Comparison of ENCODE assay signal across 12 mouse cellular contexts in genomic region chr2:165456710-165457109, GRCm38 (mm10). TPM values are rescaled to one million over a fixed set of nuclear protein-coding genes. Genes with fewer than 3 reads are reported as not detected.
DNase-seq lines count a peak whose midpoint lies in the region; ATAC-seq lines count a peak whose summit lies in the region.
"Had no signal": no experiment of that assay in that cellular context is flagged by ENCODE, and none has a peak within 500 bp of the region (broad histone marks: within the 10 kb centered on the region; RNA-seq: fewer than 3 reads in every experiment).

No protein-coding gene starts in this region.

- H3K27me3 ChIP-seq in embryonic facial prominence, embryonic 10.5 days (replicated peaks; ENCODE audit: low read depth, poor library complexity, severe bottlenecking), result no peaks in the 10 kb centered on the region
- H3K27me3 ChIP-seq in forebrain, embryonic 11.5 days (ENCODE audit: control insufficient read depth, insufficient read depth, low read length), result no peaks in the 10 kb centered on the region
- H3K27me3 ChIP-seq: limb, embryonic 13.5 days had no signal

- H3K36me3 ChIP-seq in embryonic facial prominence, embryonic 10.5 days (replicated peaks), result no peaks in the 10 kb centered on the region
- H3K36me3 ChIP-seq in forebrain, embryonic 11.5 days (ENCODE audit: control insufficient read depth, insufficient read depth, low read length), result no peaks in the 10 kb centered on the region
- H3K36me3 ChIP-seq: forebrain, embryonic 12.5 days; limb, embryonic 13.5 days had no signal

- H3K4me3 ChIP-seq in embryonic facial prominence, embryonic 10.5 days, result no peak overlapping the region
- H3K4me3 ChIP-seq in forebrain, embryonic 11.5 days (ENCODE audit: low read depth, low read length), result no peak overlapping the region
- H3K4me3 ChIP-seq: forebrain, embryonic 12.5 days; limb, embryonic 13.5 days had no signal

- no peak overlapping the region for H3K27ac ChIP-seq in embryonic facial prominence, embryonic 10.5 days (replicated peaks)
- H3K27ac ChIP-seq in forebrain, embryonic 11.5 days (ENCODE audit: low read depth, low read length), result no peak overlapping the region
- H3K27ac ChIP-seq: forebrain, embryonic 12.5 days; limb, embryonic 13.5 days had no signal

- peaks cover 33% of the 10 kb centered on the region for H3K4me1 ChIP-seq in embryonic facial prominence, embryonic 10.5 days
- H3K4me1 ChIP-seq in forebrain, embryonic 11.5 days (replicated peaks; ENCODE audit: control insufficient read depth, insufficient read depth, low read length), result peaks cover 3% of the 10 kb centered on the region; the same call in 1 of the 2 replicates

- H3K4me2 ChIP-seq in forebrain, embryonic 11.5 days (ENCODE audit: low read depth, low read length, severe bottlenecking), result no peak overlapping the region
- H3K4me2 ChIP-seq: forebrain, embryonic 12.5 days; limb, embryonic 13.5 days had no signal

- WGBS in embryonic facial prominence, embryonic 10.5 days, result 55% methylated on average over 2 of the region's 2 CpGs
- 63% methylated on average over 2 of the region's 2 CpGs for WGBS in forebrain, embryonic 11.5 days

- no peak for ATAC-seq in forebrain, embryonic 11.5 days (replicated peaks; ENCODE audit: low FRiP score)
- ATAC-seq: intestine, embryonic 16.5 days had no signal

- DNase-seq in thymus, postnatal 0 days (ENCODE audit: low spot score), result peak; percentile 48
- DNase-seq in thymus, postnatal 36 days, result no peak
- DNase-seq in R1 (ENCODE audit: low read depth, low spot score), result peak; percentile 64
- peak; percentile 41 for DNase-seq in embryonic facial prominence, embryonic 10.5 days (ENCODE audit: low spot score)
- DNase-seq in thymus, postnatal 4 days, result peak; percentile 39
- DNase-seq in forebrain, embryonic 11.5 days (ENCODE audit: low spot score), result no peak
- DNase-seq in layer of hippocampus, postnatal 14 days (ENCODE audit: low spot score in 2 of 2), result no peak

- no peaks in the 10 kb centered on the region for H3K9me3 ChIP-seq in embryonic facial prominence, embryonic 10.5 days
- H3K9me3 ChIP-seq in forebrain, embryonic 11.5 days (ENCODE audit: control insufficient read depth, low read length), result no peaks in the 10 kb centered on the region
- H3K9me3 ChIP-seq: forebrain, embryonic 12.5 days; limb, embryonic 13.5 days had no signal

- no peak overlapping the region for H3K9ac ChIP-seq in forebrain, embryonic 11.5 days (ENCODE audit: low read length)
- H3K9ac ChIP-seq: forebrain, embryonic 12.5 days; limb, embryonic 13.5 days had no signal

RNA-seq across cellular contexts. Expression of gene Slc13a3, which starts 16.3 kb away (rescaled TPM):
- 0.41 and 0.53 TPM in 2 replicates for polyA plus RNA-seq in thymus, postnatal 0 days (2015; fragmentation: Nextera tagmentation; extraction: Ambion mirVana)
- polyA plus RNA-seq in embryonic facial prominence, embryonic 10.5 days (2016; fragmentation: Nextera tagmentation; extraction: Ambion mirVana), result 0.40 and 0.44 TPM in 2 replicates
- 1.9 and 2.5 TPM in 2 replicates for polyA plus RNA-seq in forebrain, embryonic 11.5 days (2014; fragmentation: Nextera tagmentation; extraction: Ambion mirVana)
- 10 to 100 TPM; 13.0 to 19.6 TPM for total RNA-seq in layer of hippocampus, postnatal 14 days (2021)

RNA-seq across cellular contexts. Expression of gene Trp53rka, which starts 36.4 kb away (rescaled TPM):
- 27.3 and 27.4 TPM in 2 replicates for polyA plus RNA-seq in thymus, postnatal 0 days (2015; fragmentation: Nextera tagmentation; extraction: Ambion mirVana)
- polyA plus RNA-seq in embryonic facial prominence, embryonic 10.5 days (2016; fragmentation: Nextera tagmentation; extraction: Ambion mirVana), result 57.1 and 59.5 TPM in 2 replicates
- polyA plus RNA-seq in forebrain, embryonic 11.5 days (2014; fragmentation: Nextera tagmentation; extraction: Ambion mirVana), result 53.1 and 58.9 TPM in 2 replicates
- total RNA-seq in layer of hippocampus, postnatal 14 days (2021), result 10 to 100 TPM; 16.8 to 19.9 TPM

RNA-seq across cellular contexts. Expression of gene Slc2a10, which starts 46.9 kb away (rescaled TPM):
- 0.38 and 0.50 TPM in 2 replicates for polyA plus RNA-seq in thymus, postnatal 0 days (2015; fragmentation: Nextera tagmentation; extraction: Ambion mirVana)
- 3.9 and 5.5 TPM in 2 replicates for polyA plus RNA-seq in embryonic facial prominence, embryonic 10.5 days (2016; fragmentation: Nextera tagmentation; extraction: Ambion mirVana)
- 4.2 TPM in 2 replicates for polyA plus RNA-seq in forebrain, embryonic 11.5 days (2014; fragmentation: Nextera tagmentation; extraction: Ambion mirVana)
- 1 to 10 TPM; 1.0 to 1.1 TPM for total RNA-seq in layer of hippocampus, postnatal 14 days (2021)

RNA-seq across cellular contexts. Expression of gene Ocstamp, which starts 56.5 kb away (rescaled TPM):
- polyA plus RNA-seq in thymus, postnatal 0 days (2015; fragmentation: Nextera tagmentation; extraction: Ambion mirVana), result 0.03 TPM in 1 of 2 replicates, not detected in the other
- 0.06 and 0.18 TPM in 2 replicates for polyA plus RNA-seq in embryonic facial prominence, embryonic 10.5 days (2016; fragmentation: Nextera tagmentation; extraction: Ambion mirVana)
- polyA plus RNA-seq in forebrain, embryonic 11.5 days (2014; fragmentation: Nextera tagmentation; extraction: Ambion mirVana), result 0.07 and 0.09 TPM in 2 replicates
- not detected for total RNA-seq in layer of hippocampus, postnatal 14 days (2021)
- total RNA-seq: heart, postnatal 10 days had no signal
- polyA plus RNA-seq: brain, embryonic 14.5 days had no signal

Comparison
In these comparisons a context has a peak if more than half of its experiments do, and no peak if none do; other contexts are left out.
1. DNase-seq: peak in thymus, postnatal 0 days (single experiment), R1 (single experiment), embryonic facial prominence, embryonic 10.5 days (single experiment) and thymus, postnatal 4 days (single experiment); none in thymus, postnatal 36 days (0 of 2), forebrain, embryonic 11.5 days (single experiment) and layer of hippocampus, postnatal 14 days (0 of 2).